Mouse (Mus musculus): ENCODE measurements at regions not wholly inside any gene's neighbourhood (a gene's known extent, or its start where the extent isn't known, plus 50 kb on each side); places are given as distances from the start of the nearest gene placed in this dataset.
A peak's percentile ranks its signal among the peaks of the same experiment; 100 is the strongest.

DNA sequence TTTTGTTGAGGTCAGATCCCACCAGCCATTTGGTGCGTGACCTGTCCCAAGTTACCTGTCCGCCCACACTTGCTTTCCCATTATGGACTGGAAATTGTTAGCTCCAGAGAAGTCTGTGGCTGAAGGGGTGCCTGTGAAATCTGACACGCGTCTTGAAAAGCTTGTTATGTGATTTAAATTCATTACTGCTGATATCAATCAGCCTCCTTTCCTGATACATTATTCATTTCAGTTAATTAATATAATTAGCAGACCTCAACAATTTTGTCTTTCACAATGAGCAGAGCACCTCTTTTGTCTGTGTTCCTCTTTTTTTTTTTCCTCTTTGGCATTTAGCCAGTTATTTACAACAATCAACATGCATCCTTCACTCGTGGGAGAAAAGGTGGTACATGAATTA is 58.6 kb upstream of the Grip1 start:
- DNase-seq (ENCODE audit: extremely low spot score, low spot score) = no peak

DNA sequence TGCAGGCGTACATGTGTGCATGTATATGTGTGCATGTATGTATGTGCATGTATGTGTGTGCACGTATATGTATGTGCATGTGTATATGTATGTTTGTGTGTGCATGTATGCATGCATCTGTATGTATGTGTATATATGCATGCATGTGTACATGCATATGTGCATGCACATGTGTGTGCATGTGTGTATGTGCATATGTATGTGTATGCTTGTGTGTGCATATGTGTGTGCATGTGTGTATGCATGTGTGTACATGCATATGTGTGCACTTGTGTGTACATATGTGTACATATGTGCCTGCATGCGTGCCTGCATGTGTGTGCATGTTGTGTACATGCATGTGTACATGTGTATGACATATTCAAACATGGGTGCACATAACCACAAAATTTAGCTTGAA is 65.7 kb upstream of the Grip1 start:
- no peak for DNase-seq (ENCODE audit: extremely low spot score, low spot score)

DNA sequence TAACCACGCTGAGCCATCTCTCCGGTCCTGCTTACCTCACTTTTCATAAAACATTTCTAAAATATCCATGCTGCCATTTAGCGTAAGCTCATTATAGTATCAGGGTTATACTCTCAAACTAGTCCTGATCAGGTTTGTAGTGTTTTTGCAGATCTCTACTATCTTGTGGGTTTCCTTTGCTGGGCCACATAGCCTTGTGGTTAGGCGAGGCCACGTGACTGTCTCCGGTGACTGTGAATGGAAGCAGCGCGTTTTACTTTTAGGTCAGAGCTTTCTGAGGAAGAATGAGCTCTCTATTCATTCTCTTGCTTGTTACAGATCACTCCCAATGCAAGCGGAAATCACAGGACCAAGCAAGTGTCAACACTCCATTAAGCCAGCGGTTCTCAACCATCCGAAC is 71.4 kb upstream of the Grip1 start:
- no peak for DNase-seq (ENCODE audit: extremely low spot score, low spot score)

DNA sequence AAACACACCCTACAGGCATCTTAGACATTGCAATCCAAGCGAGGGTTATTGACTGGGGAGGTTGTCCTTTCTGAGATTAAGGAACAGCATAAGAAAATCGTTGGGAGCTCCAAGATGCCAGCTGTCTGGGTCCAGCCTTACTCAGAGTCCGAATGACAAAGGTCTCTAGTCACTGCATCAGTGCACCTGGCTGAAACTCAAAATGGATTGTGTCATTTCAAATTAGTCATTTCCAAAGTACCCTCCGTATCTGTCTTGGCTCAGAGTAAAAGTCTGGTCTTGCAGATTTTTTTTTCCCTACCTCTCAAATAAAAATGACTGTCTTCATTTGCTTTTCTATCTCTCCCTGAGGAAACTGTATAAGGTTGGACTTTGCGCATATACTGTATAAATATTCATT is 85.1 kb upstream of the Grip1 start:
- no peak for DNase-seq (ENCODE audit: extremely low spot score, low spot score)

DNA sequence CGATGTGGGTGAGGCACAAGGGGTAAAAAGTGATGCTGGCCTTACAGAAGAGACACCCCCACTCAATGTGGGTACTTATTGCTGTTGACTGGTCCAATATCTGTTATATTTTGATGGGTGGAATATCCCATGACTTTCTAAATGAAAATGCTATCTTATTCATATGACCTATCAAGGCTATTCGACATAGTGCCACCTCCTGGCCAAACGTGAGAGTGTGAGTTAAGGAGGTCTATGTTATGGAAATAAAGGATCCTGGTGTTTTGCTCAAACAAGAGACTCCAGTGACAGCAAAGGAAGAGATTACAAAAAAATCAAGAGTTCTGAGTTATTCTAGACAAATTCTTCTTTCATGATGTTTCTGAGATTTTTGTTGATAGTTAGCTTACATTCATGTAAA is 90.0 kb upstream of the Grip1 start:
- DNase-seq (ENCODE audit: extremely low spot score, low spot score) = peak; percentile 20

DNA sequence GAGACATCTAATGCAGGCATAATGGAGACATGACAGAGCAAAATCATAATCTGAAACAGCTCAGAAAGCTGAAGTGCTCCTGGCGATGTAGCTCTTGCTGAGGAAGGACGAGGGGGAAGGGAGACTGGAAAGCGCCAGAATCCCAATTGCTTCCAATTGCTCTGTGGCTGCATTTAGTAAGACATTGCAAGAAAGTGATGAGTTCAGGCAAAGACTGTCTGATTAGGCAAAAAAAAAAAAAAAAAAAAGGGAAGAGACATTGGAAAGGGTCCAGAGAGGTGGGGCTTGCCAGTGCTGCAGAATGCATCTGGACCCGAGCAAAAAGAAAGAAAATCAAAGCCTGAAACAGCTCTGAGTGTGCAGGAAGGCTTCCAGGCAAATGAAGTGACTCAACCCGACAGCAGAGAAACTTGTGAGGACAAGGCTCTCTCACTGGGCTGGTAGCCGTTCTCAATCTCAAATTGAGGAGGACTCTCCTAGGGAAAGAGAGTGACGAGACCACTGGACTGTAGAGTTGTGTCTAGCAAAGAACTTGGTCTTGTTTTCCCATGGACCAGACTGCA is 94.8 kb upstream of the Grip1 start:
- DNase-seq (ENCODE audit: extremely low spot score, low spot score) = no peak

DNA sequence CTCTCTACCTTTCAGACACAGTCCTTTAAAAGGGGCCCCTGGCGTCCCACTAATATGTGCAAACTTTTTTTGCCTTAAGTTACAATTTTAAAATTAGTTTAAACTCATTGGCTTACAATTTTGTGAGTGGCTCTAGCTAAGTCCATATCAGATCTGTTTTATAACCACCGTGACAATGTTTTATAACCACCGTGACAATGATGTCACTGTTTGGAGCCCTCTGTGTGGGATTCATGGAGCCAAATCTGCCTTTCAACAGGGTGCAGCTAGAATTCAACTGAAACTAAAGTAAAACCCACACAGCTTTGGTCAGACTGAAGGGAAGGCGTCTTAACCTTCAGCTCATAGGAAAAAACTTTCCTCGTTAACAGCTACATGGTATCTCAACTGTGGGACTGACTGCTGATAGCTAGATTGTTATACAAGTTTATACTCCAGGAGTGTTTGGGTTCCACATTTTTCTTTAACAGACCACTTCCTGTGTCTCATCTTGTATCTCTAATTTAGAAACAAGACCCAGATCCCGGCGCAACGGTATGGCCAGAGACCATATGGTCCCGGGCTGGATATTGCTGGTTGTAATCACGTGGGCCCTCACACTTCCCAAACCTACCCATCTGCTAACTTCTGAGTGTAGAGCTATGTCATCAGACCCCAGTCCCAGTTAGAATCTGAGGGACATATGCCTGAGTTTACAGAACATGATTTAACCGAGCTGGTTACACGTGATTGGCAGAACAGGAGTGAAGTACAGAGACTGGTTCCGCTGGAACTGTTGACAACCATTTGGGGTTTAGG is 102.7 kb upstream of the Cand1 start:
- DNase-seq (ENCODE audit: extremely low spot score, low spot score) = no peak

DNA sequence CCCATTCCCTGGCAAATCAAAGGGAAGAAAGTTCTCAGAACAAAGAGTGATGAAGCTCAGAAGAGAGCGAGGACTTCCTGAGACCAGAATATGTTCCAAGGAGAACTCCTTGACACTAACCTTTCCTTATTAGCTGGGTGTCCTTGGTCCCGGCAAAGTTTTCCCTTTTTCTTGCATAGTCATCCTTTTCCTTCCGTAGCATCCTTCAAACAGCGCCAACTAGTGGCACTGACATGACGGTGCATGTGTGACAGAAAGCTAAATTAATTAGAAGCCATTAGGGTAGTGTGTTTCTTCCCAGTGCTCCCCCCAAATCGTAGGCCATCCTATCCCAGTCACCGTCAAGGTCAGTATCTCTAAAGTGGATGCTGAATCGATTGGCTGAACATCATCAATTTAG is 100.5 kb upstream of the Cand1 start:
- no peak for DNase-seq (ENCODE audit: extremely low spot score, low spot score)

DNA sequence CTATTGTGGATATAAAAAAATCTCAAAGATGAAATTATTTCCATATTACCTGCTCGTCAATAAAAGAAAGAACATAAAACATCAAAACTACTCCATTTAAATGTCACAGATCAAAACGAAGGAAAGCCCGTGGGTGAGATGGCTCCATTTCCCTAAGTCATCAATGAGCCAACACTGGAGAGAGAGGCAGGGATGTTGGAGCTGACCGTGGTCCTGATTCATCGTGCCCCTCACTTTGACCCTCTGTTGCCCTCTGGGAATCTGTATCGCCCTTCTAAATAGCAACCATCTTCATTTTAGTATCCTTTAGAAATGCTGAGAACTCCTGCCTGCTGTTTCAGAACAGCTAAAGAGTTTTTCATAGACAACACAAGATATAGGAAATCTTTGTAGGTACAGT is 87.1 kb upstream of the Cand1 start:
- DNase-seq (ENCODE audit: extremely low spot score, low spot score) = peak; percentile 28

DNA sequence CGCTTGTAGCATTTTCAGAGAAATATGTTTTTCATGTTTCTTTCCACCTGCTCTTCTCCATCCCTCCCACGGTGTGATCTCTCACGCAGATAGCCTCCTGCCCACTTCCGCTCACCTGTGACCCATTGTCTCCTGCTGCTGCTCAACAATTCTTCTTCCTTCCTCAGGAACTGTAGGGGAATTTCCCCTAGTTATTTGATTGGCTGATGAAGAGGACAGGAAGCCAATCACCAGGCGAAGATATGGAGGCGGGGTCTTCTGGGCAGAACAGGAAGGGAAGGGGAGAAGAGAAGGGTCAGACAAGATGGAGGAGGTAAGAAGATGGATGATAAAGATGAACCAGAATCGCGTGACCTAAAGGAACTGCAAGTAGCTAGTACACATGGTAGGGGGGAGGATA is 80.1 kb upstream of the Cand1 start:
- DNase-seq (ENCODE audit: extremely low spot score, low spot score) = no peak

DNA sequence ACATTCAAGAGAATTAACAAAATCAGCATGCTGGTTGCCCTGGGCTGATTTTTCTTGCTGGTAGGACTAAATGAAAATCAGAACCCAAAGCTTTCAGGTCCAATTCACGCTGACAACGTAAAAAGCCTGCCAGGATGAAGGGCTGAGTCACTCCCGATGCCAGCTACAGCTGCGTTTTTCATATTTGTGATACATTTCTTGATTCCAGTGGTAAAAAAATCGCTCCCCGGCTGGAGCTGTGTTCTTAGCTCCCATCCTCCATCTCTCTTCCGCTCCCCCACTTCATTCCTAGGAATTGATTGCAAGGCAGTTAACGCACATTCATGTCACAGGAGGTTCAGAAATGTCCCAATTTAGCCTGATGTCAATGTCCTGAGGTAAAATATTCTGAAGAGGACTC is 78.6 kb upstream of the Cand1 start:
- DNase-seq (ENCODE audit: extremely low spot score, low spot score) = no peak

DNA sequence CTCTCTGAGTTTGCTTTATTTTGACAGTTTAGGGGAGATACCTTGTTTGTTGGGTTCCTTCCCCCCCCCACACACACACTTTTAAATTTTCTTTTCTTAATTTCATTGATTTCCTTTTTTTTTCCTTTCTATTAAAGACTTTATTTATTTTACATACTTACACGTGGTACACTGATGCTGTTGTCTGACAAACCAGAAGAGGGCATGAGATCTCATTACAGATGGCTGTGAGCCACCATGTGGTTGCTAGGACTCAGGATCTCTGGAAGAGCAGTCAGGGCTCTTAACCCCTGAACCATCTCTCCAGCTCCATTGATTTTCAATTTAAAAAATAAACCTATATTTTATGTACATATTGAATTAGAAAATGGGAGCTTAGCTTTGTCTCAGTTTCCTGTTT is 71.7 kb upstream of the Cand1 start:
- DNase-seq (ENCODE audit: extremely low spot score, low spot score) = no peak

DNA sequence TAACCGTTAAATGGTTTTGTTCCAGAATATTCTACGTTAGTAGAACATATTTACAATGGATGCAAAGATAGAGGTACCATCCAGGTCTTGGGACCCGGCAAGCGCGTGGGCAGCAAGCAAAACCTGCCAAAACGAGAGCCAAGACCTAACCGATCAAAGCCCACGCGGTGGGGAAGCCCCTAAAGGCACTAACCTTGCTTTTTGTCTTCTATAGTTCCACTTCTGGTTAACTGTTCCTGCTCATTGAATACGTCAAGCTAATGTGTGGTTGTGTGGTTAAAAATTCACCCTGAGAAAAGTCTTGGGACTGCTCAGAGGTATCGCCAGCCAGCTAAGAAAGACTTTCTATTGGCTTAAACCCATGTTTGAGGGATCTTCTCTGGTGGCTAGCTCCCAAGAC is 55.9 kb upstream of the Cand1 start:
- DNase-seq (ENCODE audit: extremely low spot score, low spot score) = no peak

DNA sequence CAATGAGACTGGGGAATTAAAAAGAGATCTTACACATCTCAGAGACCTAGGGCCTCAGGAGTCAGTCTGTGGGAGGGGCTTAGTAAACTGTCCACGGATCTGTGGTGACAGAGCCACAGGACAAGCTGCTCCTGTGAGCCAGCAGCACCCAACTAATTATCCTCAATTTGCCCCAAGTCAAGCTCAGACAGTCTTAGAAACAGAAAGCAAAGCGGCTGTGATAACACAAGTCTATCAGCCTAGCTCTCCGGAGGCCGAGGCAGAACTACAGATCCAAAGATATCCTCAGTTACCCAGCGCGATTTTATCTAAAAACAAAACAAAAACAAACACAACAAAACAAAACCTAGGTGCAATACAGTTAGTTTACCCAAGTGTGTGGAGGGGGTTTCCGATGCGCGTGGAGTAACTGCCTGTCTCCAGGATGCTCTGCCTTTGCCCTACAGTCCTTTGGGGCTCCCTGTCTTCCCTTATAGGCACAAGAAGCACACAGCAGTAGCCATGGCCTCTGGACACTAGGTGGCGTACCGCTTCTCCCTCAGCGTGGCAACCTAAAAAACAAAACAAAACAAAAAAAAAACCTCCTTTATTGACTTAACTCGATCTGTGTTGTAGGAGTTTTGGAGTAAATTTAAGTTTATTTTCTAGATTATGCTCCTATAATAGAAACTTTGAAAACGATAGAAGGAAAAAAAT is 54.7 kb upstream of the Cand1 start:
- DNase-seq (ENCODE audit: extremely low spot score, low spot score) = no peak

DNA sequence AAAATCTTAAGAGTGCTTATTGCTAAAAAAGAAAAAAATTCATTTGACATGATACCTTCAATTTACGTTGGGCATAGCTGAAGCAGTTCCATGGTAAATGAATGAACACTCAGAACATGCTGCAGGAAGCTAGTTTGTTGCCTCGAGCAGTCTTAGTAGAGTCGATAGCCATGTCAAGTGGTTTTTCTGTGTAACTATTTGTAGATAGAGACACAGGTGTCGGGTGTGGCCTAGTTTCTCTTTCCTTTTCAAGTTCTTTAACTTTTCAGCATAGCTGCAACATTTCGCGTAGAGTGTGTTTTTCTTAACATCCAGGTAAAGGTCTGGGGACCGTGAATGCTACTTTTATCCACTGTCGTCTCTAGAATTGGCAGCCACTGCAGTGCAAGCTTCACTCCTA is 53.5 kb upstream of the Cand1 start:
- DNase-seq (ENCODE audit: extremely low spot score, low spot score) = no peak
